Mouse (Mus musculus) embryonic fibroblast, embryonic 13.5 days (primary cell): ENCODE measurements around the gene Ier3.

ENCODE experiments used
- CTCF ChIP-seq: IDR thresholded peaks from 2 replicates; pipeline ENCODE4 v1.5.1; 2011; ENCODE audit warnings: mild to moderate bottlenecking, control low read depth, low read length, moderate library complexity, borderline replicate concordance; ENCODE audit not compliant: insufficient read depth
- POLR2A ChIP-seq: IDR thresholded peaks from 2 replicates; pipeline ENCODE4 v1.6.1; 2011; ENCODE audit warnings: low read depth, mild to moderate bottlenecking, control low read depth, low read length, moderate library complexity

DNA sequence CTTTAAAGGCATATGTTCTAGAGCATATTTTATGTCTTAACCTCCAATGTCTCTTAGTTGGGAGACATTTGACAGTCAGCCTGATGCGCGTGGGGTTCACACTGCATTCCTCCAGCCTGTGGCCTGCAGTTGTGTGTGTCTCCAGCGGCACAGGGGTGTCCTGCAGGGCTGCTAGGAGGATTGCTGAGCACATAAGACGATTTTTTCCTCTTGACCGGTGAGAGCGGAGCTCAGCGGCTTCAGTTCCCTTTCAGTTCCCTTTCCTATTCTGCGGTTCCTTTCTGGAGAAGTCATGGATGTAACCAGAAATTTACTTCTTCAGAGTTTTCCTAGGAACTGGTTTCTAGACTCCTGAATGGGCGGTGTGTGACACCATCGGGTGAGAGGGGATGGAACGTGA, 12.1 kb upstream of the Ier3 start:
- TF ChIP-seq CTCF (no peak), POLR2A (no peak)
